Mouse (Mus musculus): ENCODE measurements at regions not wholly inside any gene's neighbourhood (a gene's known extent, or its start where the extent isn't known, plus 50 kb on each side); places are given as distances from the start of the nearest gene placed in this dataset.
A peak's percentile ranks its signal among the peaks of the same experiment; 100 is the strongest.

DNA sequence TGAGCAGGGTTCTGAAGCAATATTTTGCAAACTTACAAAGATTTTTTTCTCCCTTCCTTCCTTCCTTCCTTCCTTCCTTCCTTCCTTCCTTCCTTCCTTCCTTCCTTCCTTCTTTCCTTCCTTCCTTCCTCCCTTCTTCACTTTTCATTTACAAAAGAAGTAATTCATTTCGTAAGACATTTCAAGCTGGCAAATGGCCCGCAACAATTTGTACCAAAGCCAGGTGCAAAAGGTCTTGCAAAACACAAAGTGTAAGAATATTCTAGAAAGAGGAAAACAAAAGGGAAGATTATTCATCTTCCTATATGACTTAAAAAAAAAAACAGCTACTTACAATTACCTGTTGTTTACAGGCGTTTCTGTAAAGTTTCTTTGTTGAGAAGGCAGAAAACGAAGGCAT is 86.3 kb upstream of the Nr2f2 start:
- peak in 1 of 2 experiments; percentile 29 for DNase-seq

DNA sequence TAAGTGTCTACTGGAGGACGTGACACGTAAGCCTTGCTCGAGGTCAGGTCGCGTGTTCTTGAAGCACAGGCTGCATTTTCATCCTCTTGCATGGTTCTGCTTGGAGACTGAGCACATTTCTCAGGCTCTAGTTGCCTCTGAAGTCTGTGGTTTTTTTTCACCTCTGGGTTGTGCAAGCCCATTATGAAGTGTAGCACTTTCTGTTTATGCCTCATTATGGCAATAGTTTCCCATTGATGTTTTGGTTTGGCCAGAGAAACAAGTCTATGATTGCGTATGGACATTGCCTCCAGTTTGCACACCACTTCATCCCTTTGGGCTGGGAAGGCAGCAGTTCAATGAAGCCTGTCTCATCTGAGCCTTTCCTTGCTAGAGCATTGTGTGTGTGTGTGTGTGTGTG is 72.4 kb upstream of the Nr2f2 start:
- DNase-seq = peak in 1 of 2 experiments; percentile 13

GRCm38 (mm10) chr7:70433838-70434237 is 67.3 kb upstream of the Nr2f2 start:
- DNase-seq = no peak

DNA sequence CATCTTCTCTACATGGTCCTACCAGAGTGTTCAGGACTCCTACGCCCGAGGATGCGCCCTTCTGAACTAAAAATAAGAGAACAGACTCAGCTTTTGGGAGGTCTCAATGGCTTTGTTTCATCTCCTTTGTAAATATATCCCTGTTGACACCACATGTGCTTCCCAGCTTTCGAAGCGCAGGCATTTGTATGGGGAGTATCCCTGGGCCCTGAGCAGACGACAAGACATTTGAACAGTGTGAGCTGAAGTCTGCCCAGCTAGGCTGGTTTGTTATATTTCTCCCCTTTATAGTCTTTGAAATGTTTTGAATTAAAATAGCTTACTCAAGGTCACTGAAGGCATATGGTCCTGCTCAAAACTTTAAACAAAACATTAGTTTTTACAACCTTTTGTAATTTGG is 66.8 kb upstream of the Nr2f2 start:
- no peak for DNase-seq

DNA sequence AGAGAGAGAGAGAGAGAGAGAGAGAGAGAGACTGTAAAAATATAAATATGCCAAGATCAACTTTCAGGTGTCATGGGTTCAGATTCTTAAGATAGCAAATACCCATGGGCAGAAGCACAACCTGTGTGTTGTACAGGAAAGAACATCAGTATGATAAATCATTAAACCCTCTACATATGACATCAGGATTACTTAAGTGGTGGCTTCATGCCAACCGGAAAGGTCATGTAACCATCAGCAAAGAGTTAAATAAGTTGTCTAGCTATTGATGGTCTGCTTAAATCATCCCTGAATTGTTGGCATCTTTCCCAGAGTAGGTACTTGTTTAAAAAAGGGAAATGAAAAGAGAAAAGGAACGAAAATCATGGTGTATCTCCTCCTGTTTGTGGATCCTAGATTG is 65.2 kb upstream of the Nr2f2 start:
- no peak for DNase-seq

DNA sequence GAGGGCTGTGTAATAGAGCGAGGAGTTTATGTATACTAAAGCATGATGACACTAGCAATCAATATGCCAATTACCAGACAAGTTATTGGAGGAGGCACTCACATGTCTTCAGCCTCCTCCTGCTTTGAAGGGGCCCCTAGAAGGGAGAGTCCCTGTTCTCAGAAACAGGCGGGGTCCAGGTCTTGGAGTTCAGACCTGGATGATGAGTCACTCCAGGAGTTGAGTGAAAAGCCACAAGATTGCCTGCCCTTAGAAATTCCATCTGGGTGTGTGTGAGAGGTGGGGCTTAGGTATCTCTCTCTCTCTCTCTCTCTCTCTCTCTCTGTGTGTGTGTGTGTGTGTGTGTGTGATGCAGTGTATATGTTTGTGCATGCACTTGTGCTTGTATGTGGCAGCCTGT is 62.8 kb upstream of the Nr2f2 start:
- no peak for DNase-seq

GRCm38 (mm10) chr7:70424231-70424620 is 57.7 kb upstream of the Nr2f2 start:
- DNase-seq = no peak

DNA sequence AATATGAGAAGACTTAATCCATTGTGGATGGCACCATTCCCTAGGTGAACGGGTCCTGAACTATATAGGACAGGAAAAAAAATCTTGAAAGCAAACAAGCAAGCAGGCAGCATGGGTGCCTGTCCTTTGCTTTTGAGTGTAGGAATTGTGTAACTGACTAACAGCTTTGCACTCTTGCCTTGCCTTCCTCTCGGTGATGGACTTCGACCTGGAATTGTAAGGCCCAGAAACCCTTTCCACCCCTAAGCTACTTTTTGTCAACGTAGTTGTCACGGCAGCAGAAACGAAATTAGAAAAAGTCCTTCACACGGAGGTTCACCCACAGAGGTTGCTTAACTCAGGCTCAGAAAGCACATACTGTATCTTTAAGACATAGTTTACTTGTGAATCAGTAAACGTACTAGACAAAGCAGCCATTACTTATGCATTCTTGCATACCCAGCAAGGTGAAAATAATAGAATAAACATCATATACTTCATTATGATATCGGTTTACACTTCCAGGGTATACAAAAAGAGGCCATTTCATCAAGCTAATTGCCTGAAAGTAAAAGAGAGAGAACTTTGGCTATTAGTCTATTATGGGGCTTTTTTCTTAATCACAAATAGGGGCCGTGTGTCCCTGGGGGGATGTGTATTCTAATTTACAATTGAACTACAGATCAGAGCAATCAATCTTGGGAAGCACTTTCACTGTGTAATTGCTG is 57.1 kb upstream of the Nr2f2 start:
- no peak for DNase-seq

GRCm38 (mm10) chr7:70416185-70416941 is 49.8 kb upstream of the Nr2f2 start:
- DNase-seq = no peak
